Mouse (Mus musculus): ENCODE measurements around the gene Arhgap42.
A peak's percentile ranks its signal among the peaks of the same experiment; 100 is the strongest.

The Arhgap42 gene

DNA sequence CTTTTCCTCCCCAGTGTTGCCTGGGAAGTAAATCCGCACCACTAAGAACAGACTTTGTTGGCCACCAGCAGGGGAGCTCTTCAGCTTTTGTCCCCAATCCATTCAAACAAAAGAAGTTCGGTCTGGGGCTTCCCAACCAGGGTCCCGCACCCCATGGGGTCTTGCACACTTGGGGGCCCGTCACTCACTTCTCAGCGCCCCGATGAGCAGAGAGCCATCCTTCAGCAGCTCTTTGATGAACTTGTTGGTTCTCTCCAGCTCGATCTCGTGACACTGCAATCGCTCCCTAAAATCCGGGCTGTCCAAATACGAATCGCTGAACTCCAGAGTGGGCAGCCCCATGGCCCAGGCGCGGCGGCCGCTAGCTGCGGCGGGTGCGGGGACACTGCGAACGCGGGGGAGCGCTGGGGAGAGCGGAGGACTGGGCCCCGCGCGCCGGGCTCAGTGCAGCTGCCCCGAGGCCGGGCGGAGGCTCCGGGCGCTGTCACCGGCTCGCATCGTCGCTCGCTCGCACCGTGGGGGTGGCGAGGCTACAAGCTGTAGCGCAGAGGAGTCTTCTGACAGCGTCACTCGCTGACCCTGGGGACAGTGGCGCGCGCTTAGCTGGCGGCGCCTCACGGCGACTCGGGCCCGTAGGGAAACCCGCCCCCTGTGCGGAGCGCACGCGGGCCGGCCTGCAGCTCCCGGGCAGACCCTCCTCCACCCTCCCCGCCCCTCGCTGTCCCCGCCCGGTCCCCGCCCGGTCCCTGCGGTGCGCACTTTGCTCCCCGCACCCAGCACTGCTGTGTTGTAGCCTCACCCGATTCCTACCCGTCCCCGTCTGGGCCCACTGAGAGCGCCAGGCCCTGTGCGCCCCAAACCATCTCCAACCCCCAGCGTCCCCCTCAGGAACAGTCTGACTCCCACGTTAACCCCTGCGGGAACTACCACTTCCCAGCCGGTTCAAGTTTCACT is at the start of gene Arhgap42:
Gene Arhgap42, minus strand, starts transcription at position 664 of the 954 bp plus-strand sequence.
- DNase-seq, result peak in 1 of 2 experiments; percentile 3

DNA sequence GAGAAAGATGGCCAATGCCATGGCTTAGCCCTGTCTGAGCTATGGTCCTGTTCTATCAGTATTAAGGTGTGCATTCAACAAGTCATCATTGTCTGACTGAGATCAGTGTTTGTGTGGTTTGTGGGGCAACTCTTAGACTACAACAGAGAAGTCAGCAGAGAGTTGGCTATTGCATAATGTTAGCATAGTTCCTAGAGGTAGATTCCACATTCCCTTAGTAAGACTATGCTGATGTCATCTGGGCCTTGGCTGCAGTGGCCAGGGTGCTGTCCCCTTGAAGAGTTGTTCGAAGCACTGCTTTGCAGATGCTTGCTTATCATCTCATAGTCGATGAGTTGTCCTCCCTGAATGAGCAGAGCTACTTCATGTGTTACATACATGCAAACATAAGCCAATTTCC is 49.2 kb upstream of the Arhgap42 start:
- DNase-seq, result no peak

- DNase-seq, result no peak
These were observed 30.4 kb upstream of the Arhgap42 start for GRCm38 (mm10) chr9:9269305-9269704.

- no peak for DNase-seq
These were observed 29.0 kb upstream of the Arhgap42 start for GRCm38 (mm10) chr9:9267606-9268601.

DNA sequence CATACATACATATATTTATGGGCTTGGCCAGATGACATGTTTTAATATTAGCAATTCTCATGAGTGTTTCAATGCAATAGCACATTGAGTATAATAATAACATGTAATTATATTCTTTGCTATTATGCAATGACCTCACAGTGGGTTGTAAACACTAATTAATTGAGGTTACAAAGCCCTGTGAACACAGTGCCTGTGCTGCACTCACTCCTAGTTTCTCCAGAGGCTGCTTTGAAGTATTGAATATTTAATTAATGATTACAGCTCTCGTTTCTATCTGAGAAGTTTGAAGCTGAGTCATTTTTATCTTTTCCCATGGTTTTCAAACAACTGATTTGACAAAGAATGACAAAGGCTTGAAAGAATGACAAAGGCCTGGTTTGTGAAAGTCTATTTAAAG is 24.6 kb upstream of the Arhgap42 start:
- DNase-seq, result no peak

DNA sequence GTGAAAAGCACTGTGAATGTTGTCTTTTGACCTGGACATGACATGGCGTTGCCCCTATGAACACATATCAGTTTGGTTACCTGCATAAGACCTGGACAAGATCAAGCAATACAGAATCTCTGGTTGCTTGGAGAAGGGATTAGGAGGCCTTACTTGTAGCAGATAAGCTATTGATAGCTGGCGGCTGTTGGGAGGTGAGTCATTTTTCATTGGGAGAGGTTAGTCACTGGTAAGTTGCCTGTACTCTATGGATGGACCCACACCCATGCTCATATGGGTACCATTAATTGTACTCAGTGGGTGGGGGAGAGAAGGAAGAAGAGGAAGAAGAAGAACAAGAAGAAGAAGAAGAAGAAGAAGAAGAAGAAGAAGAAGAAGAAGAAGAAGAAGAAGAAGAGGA is 23.6 kb upstream of the Arhgap42 start:
- no peak for DNase-seq

- no peak for DNase-seq
These were observed 15.9 kb upstream of the Arhgap42 start for GRCm38 (mm10) chr9:9254764-9255163.

DNA sequence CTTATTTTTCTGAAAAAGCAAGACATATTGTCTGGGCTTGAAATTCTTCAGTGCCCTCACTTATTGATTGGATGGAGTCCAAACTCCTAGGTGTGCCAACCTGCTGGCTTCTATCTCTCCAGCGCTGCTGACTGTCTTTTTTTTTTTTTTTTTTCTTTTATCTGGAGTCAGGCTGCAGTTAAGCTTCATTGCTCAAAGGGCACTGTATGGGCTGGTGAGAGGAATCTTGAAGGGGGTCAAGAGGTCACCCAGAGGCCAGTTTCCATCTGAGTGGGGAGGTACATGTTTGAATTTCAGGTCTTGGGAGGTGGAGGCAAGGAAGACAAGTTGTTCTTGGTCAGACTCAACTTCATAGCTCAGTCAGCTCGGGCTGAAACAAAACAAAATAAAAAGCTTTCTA is 9.6 kb upstream of the Arhgap42 start:
- no peak for DNase-seq

GRCm38 (mm10) chr9:9245994-9246393 is 7.1 kb upstream of the Arhgap42 start:
- DNase-seq, result no peak

GRCm38 (mm10) chr9:9243834-9244233 is 4.9 kb upstream of the Arhgap42 start:
- no peak for DNase-seq

- no peak for DNase-seq
These were observed 2.4 kb upstream of the Arhgap42 start for GRCm38 (mm10) chr9:9241202-9241795.

DNA sequence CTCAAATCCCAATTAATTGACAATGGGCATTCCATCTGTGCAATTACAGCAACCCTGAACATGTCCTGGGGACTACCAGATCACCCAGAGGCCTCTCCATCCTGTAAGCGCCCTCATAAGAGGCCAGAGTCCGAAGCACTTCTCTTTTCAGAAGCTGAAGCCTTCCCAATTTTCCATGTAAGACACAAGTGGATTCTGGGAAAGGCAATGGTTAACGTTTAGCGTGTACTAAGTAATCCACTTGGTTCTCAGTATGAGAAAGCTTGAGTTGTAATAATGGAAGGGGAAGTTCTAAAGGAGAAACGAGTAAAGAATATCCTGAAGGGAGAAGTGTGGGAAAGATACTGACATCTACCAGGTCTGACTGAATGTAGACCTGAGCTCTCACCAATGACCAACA is 1.4 kb downstream of the Arhgap42 start:
- no peak for DNase-seq

DNA sequence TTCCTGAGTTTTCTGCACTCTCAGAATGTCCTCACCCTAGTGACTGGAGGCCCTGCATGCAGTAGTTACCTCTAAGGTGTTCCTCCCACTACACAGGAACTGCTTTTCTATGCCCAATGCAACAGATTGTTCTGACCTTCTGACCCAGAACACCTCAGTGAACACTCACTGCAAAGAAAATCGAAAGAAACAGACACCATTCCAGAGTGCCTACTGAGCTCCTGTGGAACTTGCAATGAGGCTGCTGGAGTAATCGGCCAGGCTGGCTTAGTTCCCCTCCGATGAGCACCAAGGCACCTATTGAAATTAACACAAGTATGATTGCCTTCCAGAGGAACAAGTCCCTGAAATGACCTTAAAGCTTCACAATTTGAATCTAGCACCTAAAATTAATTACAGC is 9.2 kb downstream of the Arhgap42 start:
- no peak for DNase-seq

DNA sequence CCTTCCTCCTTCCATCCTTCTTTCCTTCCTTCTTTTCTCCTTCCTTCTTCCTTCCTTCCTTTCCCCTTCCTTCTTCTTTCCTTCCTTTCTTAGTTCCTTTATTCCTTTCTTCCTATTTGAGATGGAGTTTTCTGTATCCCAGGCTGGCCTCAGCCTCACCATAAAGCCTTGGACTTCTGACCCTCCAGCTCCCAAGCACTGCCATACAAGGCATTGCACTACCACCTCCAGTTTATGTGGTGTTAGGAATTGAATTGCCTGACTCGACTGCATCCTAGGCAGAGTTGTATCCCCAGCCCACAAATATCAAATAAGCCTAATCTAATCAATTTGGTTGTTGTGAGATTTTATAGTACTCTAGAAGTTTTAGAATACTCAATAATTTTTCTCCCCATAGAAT is 14.1 kb downstream of the Arhgap42 start:
- DNase-seq, result no peak

DNA sequence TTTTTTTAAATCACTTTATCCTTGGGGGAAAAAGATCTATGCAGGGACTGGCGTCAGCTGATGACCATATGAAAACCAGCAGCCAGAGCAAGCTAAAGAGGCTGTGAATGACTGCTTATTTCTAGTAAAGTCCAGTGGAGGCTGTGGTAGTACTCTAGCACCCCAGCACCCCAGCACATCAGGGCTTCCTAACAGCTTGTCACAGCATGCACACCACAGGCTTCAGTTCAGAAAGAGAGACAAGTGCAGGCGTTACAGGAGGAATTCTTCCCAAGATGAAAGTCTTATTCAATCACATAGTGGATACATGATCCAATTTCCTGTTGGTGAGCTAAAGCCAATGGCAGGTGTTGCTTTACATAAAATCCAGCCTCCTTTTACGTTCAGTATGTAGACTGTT is 15.5 kb downstream of the Arhgap42 start:
- DNase-seq, result no peak

DNA sequence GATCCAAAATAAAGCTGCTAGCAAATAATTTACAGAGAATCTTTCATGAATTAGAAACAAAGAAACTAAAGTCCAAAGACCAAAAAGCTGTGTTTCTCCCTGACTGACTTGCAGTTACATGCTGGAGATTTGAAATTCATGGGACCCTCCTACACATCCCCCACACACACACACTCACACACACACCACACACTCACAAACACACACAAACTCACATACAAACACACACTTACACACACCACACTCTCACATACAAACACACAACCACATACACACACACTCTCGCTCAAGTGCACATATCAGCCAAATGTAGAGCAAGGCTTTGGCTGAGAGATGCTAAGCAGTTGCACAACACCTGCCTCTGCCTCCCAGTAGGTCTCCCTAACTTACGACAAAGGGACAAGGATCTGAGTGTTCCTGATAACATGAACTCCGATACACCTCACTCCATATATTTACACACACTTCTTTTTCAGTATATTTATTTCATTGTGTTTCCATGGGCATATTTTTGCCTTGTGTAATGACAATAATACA is 16.9 kb downstream of the Arhgap42 start:
- no peak for DNase-seq

- DNase-seq, result no peak
These were observed 17.7 kb downstream of the Arhgap42 start for GRCm38 (mm10) chr9:9221185-9221584.

GRCm38 (mm10) chr9:9218301-9218700 is 20.6 kb downstream of the Arhgap42 start:
- DNase-seq, result no peak

GRCm38 (mm10) chr9:9214849-9215248 is 24.1 kb downstream of the Arhgap42 start:
- no peak for DNase-seq

- DNase-seq, result no peak
These were observed 24.6 kb downstream of the Arhgap42 start for GRCm38 (mm10) chr9:9214296-9214695.

- no peak for DNase-seq
These were observed 27.4 kb downstream of the Arhgap42 start for GRCm38 (mm10) chr9:9211411-9212087.

GRCm38 (mm10) chr9:9210464-9210863 is 28.4 kb downstream of the Arhgap42 start:
- DNase-seq, result no peak

Measured in thymus, postnatal 36 days (tissue).